Mouse (Mus musculus): ENCODE results near the gene Fkbp14.

Fkbp14 gene

DNA sequence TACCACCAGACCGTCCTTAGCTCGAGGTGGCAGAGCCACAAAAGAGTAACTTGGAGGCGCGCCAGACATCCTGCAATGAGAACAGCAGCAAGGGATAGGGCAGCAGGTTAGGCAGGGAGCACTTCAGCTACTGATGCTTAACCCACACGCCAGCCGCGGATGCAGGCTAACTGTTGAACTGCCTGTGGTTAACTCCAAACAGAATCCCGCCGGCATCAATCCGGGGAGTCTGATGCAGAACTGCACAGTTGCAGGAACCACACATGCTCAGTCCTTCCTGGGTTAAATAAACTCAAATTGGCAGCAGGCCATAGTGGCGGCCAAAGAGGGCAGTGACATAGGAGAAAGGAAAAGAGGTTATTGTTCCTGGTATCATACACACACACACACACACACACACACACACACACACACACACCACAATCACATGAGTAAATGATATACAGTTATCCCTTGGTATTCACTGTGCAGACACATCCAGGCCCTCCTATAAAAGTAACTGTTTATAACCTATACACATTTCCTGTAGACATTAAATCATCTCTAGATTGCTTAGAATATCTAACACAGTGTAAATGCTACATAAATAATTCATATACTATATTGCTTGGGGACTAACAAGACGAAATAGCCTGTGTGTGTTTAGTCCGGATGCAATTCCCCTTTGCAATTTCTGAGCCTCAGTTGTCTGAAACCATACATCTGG, 48.6 kb downstream of the Fkbp14 start:
- DNase-seq (ENCODE audit: low read depth, low spot score), result no peak

DNA sequence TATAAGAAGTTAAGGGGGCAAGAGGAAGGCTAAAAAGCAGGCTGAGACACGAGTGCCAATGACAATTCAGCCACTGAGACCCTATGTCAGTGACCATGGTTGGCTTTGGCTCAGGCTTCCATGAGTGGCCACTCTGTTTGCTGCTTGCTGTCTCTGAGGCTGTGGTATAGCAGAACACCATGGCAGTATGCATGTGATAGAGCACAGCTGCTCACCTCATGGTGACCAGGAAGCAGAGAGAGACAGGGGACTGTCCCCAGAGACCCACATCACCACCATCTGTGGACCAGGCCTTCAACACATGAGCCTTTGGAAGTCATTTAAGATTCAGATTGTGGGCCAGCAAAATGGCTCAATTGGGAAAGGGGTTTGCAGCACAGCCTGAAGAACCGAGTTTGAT, 53.5 kb downstream of the Fkbp14 start:
- no peak for DNase-seq (ENCODE audit: low read depth, low spot score)

DNA sequence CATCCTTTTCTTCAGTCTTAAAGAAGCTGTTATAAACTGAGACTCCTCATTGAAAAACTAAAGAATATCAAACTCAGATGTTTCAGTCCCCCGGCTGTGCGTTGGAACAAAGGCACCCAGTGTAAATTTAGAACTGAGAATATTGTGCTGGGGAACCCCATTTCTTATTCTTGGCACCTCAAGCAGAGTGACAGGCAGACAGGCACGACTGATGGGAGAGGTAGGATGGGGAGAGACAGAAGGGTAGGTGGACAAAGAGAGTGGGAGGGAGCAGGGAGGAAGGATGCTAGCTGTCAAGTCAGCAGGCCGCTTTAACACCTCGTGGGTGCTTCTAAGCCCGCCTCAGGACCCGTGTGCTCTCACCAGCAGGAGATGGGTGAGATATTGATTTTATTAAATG, 54.3 kb downstream of the Fkbp14 start:
- no peak for DNase-seq (ENCODE audit: low read depth, low spot score)

DNA sequence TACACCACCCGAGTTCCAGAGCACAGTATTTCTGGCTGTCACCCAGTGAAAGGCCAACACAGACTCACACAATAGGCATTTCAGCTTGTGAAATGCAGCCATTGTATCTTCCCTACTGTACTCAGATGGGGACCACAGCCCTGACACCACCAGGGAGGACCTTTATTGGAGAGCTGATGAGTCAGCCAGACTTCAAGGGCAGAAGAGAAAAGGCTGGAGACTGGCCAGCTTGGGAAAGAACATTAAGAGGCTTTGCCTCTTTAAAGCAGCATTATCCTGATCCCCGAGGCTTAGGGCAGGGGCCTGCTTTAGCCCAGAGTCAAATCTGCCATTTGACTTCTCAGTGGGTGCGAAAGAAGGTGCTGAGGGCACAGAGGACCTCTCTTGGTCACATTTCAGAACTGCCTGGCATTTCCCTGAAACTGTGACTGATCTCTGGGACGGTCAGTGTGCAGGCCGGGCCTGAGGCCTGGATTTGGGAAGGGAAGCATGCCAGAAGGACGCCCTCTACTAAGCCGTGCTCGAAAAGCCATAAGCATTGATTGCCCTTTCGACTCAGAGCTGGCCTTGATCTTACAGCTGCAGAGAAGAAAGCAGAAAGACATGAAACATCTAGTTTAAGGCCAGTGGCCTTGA, 56.7 kb downstream of the Fkbp14 start:
- DNase-seq (ENCODE audit: low read depth, low spot score), result no peak

DNA sequence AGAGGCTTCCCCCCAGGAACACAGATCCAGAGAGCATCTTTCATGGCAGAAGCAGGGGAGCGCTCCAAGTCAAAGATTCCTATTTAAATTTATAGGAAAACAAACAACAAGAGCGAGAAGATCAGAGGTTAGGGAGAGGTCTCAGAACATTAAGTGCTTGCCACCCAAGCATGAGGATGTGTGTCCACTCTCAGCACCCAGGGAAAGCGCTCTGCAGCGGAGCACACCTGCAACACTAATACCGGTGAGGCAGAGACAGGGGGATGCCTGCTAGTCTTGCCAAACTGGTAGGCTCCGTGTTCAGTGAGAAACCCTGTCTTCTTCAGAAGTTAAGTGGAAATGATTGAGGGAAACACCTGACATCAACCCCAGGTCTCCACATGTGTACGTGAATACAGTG, 57.7 kb downstream of the Fkbp14 start:
- no peak for DNase-seq (ENCODE audit: low read depth, low spot score)

DNA sequence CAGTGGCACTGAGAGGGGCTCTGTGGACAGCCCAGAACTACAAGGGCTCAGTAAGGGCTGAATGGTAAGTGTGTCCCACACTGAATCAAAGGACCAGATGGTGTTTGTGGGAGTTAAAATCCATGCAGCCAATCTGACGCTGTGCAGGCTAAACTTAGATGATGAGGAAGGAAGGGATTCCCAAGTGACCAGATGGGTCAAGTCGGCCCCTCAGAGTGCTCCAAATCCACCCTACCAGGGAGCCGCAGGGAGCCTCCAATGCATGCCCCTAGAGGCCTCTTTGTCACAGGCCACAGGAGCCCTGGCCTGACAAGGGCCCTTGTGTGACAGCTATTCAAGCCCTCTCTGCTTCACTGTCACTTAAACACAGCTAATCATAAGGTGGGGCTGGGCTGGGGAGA, 58.3 kb downstream of the Fkbp14 start:
- no peak for DNase-seq (ENCODE audit: low read depth, low spot score)

DNA sequence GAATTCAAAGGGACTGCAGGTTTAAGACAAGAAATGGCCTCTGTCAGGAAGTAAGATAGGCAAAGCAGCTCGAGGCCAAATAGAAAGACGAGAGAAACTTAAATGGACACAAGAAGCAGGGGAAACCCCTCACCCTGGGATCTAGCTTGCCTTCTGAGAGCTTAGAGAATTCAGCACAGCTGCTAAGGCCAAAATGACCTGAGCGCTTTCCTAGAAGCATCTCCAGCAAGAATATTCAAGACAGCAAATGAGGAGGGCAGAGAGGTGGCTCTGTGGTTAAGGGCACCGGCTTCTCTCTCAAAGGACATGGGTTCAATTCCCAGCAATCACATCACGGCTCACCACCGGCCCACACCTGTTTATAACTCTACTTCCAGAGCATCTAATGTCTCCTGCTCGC, 60.1 kb downstream of the Fkbp14 start:
- no peak for DNase-seq (ENCODE audit: low read depth, low spot score)

DNA sequence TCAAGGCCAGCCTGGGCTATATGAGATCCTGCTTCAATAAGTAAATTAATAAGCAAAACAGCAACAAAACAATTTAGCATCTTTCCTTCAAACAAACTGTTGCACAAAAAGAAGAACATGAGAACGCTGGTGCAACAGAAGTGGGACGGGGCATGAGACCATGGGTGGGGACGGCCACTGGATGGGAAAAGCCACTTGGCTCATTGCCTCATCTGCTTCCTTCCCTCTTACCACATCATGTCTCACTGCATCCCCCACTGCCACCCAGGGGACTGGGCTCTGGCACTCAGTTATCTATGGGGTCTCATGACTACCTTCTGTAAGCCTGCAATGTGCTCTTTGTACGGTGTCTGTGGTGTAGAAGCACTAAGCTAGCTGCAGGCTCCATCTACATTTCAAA, 61.6 kb downstream of the Fkbp14 start:
- DNase-seq (ENCODE audit: low read depth, low spot score), result no peak

DNA sequence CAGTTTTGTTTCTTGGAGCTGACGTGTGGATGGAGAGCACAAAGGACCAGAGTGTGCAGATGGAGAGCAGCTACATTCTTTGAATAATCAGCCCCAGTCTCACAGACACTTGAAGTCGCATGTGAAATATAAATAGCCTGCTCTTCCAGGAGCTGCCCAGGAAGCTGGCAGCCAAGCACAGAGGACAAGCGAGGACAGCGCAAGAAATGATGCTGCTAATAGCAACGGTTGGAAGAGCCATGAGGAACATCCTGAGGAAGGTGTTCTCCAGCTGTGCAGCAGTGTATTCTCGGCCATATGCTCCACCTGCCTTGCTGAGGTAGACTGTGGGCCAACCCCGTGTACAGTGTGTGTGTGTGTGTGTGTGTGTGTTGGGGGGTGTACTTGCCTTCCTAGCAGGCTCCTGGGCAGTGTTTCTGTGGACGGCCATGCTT, 66.0 kb downstream of the Fkbp14 start:
- no peak for DNase-seq (ENCODE audit: low read depth, low spot score)

DNA sequence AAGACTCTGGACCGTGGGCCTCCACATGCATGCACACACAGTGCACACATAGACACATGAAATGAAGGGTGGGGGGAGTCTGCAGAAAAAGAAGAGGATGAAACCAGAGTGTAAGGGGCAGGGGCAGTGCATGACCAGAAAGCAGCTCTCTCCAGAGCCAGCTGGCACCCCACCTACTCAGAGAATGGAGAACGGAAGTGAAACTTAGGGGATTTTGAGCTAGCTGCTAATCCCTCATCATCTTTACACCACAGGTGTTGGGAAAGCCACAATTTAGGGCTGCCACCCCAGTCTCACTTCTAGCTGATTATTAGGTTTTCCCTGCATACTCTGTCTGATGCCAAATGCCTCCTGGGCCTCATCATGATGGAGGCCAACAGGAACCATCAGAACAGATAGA, 66.9 kb downstream of the Fkbp14 start:
- no peak for DNase-seq (ENCODE audit: low read depth, low spot score)

DNA sequence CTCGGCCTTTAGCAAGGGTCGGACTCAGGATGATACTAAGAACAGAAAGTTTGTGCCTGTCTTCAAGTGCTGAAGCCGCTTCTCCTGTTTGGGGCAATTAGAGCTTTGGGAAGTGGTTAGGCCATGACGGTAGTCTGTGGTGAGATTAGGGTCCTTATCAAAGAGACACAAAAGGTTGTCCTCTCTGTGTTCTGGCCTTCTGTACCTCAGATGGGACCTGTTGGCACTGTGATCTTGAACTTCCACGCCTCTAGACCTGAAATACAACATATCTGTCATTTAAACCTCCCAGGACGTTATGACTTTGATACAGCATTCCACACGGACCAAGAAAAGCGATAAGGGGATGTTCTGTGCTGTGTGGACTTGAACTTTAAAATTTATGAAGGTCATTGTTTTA, 68.4 kb downstream of the Fkbp14 start:
- DNase-seq (ENCODE audit: low read depth, low spot score), result no peak
